Mouse (Mus musculus) T-cell, adult 2 months (primary cell): ENCODE measurements around the gene Coq7.

Experiments
- DNase-seq: peaks from one replicate; pipeline ENCODE4 v3.0.0; 2022; ENCODE audit warnings: low spot score

Gene Coq7

DNA sequence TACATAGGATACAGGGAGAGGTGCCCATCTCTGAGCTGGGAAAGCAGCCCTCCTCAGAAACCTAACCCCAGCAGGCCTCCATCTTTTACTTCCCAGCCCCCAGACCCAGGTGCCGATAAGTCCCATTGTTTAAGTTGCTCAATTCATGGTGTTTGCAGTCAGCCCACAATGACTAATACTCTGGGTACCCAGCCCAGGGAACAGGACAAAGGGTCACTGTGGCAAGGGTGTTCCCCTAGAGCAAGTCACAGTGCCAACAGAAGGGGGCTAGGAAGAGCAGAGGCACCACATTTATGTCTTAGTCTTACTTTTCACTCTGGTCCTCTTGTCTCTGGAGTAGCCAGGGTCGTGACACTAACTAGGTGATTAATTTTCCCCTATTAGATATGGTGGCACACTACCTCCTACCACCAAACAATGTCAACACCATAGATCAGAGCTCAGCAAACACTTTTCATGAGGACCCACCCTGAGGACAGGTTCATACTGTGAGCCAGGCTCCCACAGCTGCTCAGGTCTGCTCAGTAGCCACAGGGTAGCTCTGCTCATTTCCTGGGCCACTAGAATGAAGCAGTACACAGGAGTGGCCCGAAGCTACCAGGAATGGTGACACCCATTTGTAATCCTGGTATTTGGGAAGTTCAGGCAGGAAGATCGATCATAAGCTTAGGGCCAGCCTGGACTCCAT is 38.1 kb downstream of the Coq7 start:
- DNase-seq = no peak

DNA sequence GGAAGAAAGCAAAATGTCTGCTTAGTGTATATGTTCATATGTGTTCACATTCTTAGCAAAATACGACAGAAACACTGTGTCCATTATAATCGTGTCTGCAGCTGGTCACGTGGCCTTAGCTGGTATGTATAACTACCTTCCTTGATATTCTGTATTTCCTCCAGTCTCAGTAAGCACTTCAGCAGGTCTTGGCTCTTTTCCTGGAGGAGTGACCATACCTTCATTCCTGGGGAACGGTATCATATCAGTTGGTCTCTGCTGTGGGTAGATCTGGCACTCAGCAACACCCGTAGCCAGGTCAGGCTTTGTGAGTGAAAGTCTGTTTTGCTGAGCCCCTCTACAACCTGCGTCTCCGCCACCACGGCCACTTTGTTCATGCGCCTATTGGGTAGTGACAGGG is 39.3 kb downstream of the Coq7 start:
- no peak for DNase-seq

DNA sequence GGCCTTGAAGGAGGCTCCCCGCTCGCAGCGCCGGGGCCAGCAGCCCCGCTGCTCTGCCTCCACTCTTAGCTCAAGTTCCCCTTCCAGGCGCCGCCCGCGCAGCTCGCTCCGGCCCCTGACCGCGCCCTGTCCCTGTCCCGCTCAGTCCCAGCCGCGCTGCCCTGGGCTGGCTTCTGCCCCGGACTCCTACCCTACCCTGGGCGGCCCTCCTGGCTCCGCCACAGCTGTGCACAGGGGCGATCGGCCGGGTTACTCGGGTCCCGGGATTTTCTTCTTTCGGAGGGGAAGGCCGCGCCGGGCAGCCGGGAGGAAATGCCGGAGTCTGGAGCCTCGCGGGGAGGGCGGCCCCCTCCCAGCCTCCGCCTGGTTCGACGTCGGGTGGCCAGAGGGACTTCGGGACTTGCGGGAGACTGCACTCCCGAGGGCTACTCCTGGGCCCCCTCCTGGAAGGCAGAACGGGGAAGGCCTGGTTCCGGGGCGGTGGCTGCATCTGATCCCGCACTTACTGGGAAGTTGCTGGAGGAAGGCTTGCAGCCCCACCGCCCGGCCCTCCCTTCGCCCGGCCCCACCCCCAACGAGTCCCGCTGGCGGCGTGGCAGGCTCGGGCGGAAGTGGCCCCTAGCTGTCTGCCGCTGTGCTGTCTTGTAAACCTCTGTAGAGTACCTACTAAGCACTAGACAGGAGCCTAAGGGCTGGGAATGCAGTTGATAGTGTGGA is 41.6 kb downstream of the Coq7 start, which contains the start of gene Itpripl2:
Gene Itpripl2 (minus strand): TSS at position 545 of the 717 bp plus-strand sequence.
- DNase-seq = peak; percentile 27

DNA sequence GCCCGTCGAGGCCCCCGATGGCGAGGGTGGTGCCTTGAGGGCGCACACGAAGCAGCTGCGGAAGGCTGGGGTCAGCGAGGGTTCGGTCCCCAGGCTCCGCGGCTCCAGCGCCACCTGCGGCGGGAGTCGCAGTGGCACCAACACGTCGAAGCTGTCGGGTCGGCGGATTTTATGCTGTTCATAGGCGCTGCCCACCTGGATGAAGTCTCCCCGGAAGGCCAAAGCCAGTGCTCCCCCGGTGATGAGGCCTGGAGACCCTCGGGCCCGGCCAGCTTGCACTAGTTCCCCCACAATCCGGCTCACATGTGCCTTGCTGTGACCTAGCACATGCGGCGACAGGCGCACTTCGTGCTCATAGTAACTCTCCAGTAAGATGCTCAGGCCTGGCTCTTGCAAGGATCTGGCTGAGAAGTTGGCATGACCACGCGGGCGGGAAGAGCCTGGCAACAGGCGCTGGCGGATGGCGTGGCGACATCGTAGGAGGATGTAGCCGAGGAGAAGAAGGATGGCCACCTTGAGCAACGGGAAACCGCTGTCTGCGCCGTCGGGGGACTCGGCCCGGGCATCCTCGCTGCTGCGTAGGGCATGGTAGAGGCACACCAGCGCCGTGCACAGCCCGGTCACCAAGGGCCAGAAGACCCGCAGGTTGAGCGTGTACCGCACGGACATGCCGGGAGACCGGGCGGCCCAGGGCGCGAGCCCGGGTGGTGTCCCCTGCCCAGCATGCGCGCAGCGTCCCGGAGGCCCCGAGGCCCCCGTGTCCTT is 42.3 kb downstream of the Coq7 start:
- no peak for DNase-seq

DNA sequence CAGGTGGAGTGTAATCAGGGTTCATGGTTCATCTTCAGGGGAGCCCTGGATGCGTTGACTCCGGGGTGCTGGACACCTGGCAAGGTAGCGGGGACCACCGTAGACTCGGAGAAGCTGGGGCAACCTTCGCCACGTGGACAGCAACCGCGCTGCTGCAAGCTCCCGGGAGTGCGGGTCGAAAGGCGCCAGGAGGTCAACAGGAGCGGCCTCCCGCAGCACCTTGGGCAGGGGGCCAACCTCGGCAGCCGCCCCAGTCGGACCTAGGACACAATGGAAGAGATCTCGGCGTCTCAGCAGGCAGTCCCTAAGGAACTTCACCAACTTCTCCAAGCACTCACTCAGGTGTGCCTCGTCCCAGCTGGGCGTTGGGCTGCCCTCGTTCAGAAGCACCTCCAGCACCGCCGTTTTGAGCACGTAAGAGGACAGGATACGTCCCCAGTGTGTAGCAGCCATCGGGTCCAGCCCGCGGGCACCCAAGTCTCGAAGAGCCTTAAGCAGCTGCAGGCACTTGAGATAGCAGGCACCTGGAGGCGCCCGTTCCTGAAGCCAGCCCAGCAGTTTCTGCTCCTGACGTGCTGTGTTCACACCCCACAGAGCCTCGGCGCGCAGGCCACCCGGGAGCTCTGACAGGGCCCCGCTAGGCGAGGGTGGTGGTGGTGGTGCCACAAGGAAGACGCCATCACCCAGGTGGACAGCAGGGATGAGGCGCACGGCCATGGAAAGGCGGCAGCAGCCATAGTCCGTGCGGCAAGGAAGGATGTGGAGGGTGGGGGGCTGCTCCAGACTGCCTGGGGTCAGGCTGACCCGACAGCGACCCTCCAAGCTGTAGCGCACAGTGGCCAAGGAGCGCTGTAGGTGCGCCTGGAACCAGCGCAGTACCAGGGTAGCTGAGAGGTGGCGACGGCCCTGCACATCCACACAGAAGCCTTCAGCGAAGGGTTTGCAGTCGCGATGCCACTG is 43.2 kb downstream of the Coq7 start:
- no peak for DNase-seq

DNA sequence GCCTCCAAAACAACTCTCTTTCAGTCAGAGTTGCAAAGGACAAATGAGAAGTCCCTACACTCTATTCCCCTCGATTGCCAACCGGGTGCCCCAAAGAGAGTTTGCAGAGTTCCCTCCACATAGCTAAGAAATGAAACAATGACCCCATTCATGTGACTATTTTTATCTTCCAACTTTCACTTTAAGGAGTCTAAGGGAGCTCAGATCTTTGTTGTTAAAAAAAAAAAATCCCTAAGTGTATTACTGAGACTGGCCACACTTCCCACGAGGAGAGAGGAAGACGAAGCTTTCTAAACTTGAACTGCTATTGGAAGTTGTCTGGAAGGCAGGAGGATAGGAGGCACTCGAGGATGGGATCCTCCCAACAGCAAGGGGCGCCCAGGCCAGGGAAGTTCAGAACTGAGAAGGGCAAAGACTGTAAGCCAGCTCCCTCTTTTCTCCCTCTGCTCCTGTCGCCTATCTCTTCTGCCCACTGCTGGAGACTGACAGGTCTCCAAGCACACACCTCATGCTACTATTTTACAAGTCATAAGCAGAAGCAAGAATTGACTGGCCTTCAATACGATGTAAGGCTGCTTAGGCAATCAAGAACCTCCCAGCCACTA is 45.0 kb downstream of the Coq7 start:
- no peak for DNase-seq

DNA sequence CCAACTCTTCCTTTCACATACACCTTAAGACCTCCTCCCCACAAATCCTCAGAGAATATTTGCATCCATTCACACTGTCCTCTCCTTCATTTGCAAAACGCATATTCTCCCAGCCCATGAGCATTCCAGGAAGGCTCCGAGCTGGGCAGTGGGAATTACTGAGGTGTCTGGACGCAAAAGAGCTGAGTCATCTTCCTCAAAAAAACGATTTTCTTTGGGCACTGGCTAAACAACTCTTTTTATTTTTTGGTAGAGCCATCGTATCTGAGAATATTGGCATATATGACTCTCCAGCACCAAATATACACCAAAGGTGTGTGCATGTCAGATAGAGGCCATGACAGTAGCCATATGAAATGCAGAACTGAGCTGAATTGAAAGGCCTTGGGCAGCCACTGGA is 46.2 kb downstream of the Coq7 start:
- DNase-seq = no peak

DNA sequence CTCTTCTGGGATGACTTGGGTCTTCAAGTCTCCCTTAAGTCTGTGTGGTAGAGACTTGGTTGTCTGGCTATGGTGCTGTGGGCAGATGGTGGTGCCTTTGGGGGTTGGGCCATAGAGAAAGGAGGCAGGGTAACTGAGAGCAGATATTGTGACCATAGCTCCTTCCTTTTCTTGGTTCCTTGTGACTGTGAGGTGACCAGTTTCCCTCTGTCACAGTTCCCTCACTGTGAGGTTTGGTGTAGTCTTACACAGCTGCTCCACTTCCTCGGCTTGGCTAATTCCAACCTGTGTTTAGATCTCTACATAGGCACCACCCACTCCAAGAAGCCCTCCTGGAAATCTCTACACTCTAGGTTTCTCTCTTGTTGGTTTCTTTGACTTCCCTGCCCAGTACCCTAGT is 49.2 kb downstream of the Coq7 start:
- DNase-seq = no peak

DNA sequence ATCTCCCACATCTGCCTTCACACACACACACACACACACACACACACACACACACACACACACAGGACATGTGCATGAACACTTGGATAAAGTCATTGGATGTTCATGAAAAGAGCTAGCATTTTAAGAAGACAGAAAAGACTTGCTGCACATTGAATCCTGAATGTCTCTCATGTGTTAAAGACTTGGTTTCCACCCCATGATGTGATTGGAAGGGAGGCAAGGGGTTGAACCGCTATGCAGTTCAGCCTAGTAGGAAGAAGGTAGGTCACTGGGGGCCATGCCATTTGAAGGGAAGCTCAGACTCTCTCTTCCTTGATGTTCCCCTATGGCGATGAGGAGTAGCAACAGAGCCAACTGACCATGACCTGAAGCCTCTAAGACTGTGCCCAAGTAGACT is 51.2 kb downstream of the Coq7 start:
- DNase-seq = no peak

DNA sequence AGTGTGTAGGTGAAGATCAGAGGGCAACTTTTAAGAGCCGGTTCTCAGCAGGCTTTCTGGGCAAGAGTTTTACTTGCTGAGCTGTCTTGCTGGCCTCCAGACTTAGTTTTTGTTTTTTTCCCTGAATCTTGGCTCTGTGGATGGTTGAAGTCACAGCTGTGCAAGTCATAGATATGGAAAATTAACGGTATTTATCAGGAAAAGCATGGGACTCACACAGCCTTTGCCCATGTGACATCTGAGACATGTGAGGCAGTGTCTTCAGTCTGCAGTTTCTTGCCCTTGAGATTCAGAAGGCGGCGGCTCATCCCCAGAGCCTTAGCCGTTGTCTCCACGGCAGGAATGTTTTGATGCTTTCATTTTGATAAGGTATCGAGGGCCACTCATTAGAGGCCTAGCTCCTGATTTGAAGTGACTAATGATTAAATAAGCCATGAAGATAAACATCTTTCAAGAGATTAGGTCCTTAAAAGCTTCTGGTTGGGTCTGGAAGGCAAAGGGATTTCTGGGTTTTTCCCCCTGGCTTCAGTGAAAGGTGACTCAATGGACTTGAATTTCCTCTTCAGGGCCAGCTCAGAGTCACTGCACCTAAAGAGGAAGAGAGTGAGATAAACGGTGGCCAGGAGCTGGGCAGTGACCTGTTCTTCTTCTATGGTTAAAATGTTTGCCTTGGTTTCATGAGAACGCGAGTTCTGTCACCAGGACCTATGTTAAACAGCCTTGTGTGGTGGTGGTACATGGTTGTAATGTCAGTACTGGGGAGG is 51.9 kb downstream of the Coq7 start:
- DNase-seq = no peak

DNA sequence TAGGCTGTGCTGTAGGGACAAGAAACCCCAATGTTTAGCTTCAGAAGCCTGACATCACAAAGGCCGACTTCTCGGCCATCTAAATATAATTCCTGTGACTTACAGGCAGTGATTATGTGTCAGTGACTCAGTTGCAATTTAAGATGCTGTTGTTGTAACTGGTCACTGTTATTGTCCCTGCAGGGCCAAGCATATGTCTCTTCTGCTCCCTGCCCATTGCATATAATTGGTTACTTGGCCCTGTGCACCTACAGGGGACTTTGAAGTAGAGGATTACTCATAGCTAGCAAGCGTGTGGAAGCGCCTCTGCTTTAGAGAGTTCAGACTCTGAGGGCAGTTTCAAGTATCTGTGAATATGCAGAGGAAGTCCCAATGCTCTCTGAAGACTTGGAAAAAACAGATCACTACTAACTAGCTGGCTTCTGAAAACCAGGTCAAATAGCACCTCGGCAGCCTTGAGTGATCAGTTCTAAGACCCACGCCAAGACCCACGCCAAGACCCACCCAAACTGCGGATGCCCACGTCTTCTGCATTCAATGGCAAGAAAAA is 52.9 kb downstream of the Coq7 start:
- DNase-seq = no peak

DNA sequence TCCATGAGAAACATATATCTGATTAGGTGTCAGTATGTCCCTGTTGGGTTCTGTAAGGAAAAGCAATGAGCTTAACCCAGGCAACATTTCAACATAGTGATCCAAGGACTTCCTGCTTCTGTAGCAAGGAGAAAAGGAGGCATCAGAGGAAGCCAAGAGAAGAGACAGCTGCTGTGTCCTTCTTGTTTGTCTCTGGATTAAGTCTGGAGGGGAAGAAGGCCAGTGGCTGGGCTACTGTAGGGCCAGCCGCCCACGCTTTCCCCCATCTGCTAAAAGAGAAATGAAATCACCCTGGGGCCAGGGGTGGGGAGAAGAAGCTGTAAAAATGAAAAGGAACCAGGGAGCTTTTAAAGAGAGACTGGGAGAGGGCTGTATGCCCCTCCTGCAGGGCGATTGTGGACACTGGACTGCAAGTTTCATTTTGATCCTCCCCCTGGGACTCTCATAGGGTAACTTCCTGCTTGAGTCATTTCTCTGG is 54.3 kb downstream of the Coq7 start:
- DNase-seq = no peak

DNA sequence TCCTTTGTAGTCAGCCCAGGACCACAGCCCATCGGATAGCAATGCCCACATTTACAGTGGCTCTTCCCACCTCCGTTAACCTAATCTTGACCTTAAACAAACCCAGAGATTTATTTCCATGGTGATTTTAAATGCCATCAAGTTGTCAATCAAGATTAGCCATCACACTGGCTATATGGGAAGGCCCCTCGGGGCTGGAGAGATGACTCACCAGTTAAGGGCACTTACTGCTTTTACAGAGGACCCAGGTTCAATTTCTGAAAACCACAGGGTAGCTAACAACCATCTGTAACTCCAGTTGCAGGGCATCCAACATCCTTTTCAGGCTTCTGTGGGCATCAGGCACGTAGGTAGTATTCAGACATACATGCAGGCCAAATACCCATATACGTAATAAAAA is 56.7 kb downstream of the Coq7 start:
- DNase-seq = no peak

DNA sequence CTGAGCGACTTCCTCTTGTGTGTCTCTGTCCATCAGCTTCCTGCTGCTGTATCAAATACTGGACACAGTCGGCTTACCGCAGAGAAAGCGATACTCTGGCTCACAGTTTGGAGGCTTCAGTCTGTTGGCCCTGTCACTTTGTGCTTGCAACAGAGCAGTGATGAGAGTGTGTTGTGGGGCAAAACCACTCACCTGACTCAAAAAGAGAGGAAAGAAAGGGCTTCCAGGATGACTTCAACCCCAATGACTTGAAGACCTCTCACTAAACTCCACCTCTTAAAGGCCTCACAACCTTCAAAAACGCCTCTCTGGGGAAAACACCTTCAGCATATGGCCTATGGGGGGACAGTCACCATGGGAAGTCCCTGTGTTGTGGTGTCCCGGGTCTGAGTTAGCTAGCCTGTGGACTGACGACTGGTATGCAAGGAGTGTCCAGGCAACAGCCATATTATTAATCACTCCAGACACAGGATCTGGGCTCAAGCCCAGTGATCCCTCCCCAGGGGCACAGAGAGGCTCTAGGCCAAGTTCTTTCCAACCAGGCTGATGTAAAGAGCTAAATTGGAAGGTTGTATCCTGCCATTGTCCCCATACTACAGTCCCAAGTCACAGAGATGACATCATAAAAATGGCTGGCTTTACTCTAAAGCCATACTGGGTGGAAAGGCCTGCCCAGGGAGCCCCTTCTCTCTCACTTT is 58.0 kb downstream of the Coq7 start:
- DNase-seq = no peak

DNA sequence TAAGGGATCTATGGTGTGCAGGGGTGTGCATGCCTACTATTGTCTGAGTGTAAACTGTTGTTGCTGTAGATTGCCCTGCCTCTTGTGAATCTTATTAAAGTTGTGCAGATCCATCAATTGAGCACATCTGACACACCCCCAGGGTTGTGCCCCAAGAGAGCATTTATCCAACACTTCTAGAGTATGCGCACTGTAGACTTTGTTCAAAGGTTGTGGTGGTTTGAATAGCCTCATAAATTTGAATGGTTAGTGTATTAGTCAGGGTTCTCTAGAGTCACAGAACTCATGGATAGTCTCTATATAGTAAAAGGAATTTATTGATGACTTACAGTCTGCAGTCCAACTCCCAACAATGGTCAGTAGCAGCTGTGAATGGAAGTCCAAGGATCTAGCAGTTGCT is 60.3 kb downstream of the Coq7 start:
- DNase-seq = no peak

DNA sequence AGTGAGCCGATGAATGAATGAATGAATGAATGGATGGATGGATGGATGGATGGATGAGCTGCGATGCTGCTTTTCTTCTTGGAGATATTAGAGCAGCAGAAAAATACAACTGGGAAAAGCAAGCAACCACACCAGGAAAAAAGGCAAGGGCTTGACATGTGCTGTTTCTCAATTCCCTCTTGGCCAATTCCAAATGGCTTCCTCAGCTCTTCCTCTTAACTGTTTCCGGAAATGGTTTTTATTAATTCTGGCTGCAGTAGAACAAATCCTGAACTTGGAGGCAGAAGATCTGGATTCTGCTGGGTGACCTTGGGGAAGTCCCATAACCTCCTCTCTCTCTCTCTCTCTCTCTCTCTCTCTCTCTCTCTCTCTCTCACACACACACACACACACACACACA is 65.1 kb downstream of the Coq7 start:
- DNase-seq = no peak

DNA sequence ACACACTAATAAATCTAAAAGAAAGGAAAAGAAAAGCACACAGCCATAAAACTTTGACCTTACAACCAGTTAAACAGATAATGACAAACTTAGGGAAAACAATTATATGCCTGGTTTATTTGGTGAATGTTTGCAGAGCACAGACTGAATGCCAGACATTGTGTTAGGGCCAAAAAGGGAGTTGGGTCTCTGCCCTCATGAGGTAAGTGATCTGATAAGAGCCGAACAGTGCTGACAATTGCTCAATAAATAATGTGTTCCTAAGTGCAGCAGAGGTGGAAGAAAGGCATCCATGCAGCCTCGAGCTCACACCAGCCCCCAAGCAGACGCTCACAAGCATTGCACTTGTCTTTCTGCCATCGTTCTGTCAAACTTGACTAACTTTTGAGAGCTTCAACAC is 68.7 kb downstream of the Coq7 start:
- no peak for DNase-seq

DNA sequence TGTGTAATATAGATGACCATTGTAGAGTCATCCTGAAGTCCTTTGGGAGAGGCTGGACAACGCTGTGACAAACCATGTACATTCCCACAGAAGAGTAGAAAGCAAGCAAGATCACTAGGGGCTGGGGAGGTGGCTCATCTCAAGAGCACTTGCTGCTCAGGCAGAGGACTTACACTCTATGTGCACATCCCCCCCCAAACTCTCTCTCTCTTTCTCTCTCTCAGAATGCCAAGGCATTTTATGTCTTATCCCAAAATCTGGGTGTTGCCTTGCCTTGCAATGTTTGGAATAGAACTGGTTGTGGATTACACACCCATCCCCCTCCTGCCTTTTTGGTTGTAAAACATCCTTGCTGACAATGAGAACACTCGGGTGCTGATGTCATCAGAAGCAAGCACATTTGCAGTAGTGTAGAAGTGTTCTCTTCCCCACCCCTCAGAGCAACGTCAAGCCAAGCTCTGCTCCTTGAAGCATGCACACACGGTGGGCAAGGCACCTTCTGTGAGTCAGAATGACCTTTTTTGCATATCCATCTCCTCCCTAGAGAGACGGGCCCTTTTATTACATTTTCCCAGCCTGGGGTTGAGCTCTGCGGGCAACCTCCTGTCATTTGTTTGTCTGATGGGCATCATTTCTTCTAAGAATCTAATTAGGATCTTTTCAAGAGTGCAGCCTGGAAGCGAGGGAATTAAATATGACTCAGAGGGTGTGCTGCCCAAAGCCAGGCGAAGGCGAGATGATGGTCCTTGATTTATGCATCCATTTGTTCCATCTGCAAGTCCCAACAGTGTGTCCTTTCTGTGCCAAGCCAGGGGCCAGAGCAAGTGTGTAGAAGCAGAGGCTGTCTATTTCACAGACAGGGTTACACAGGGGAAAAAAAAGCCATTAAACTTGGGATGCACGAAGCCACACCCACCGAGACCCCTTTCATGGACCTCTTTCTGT is 70.1 kb downstream of the Coq7 start:
- DNase-seq = no peak
